Mouse (Mus musculus) kidney, adult 2 months (tissue): ENCODE measurements around the gene Zfp9. TPM values are rescaled to one million over a fixed set of nuclear protein-coding genes. Genes with fewer than 3 reads are reported as not detected.

Source experiments
- DNase-seq: peaks from one replicate; pipeline ENCODE4 v3.0.0; 2021
- H3K27ac ChIP-seq: fragments of 200-500 bp; 2 replicates; pipeline ENCODE4 v1.5.1; 2012; ENCODE audit warnings: low read depth, low read length, control low read depth, inconsistent platforms; ENCODE audit not compliant: insufficient read depth
- H3K27me3 ChIP-seq: fragments of 200-500 bp; replicated peaks from 2 replicates; pipeline ENCODE4 v1.6.1; 2012; ENCODE audit warnings: mild to moderate bottlenecking, moderate library complexity, low read length, inconsistent platforms; ENCODE audit not compliant: control insufficient read depth, insufficient read depth
- H3K36me3 ChIP-seq: fragments of 200-500 bp; 2 replicates; pipeline ENCODE4 v1.6.1; 2012; ENCODE audit warnings: mild to moderate bottlenecking, moderate library complexity, low read length, inconsistent platforms; ENCODE audit not compliant: control insufficient read depth, insufficient read depth
- H3K4me1 ChIP-seq: fragments of 200-500 bp; 2 replicates; pipeline ENCODE4 v1.6.1; 2011; ENCODE audit warnings: low read length; ENCODE audit not compliant: control insufficient read depth, insufficient read depth
- H3K4me3 ChIP-seq: fragments of 200-500 bp; 2 replicates; pipeline ENCODE4 v1.5.1; 2011; ENCODE audit warnings: mild to moderate bottlenecking, low read depth, low read length, control low read depth; ENCODE audit not compliant: insufficient read depth
- CTCF ChIP-seq: fragments of 200-500 bp; conservative IDR thresholded peaks from 2 replicates; pipeline ENCODE4 v1.5.1; 2011; ENCODE audit warnings: low read depth, mild to moderate bottlenecking, control low read depth, low read length, moderate library complexity, mixed read lengths; ENCODE audit not compliant: insufficient read depth, insufficient read length
- POLR2A ChIP-seq: fragments of 200-500 bp; IDR thresholded peaks from one replicate; pipeline ENCODE4 v1.6.1; 2011; ENCODE audit warnings: low read depth, low read length, control low read depth
- WGBS: fragments of 180-500 bp; shearing (Covaris S2); methylation state at CpG from one replicate; pipeline ENCODE4 v1.1.7; 2018; 5-methylcytosine and 5-hydroxymethylcytosine counted together
- polyA plus RNA-seq: library from polyadenylated mRNA; depleted of rRNA; stranded (reverse); fragments of >200 nt; gene quantifications from 2 replicates; pipeline ENCODE4 v1.2.3, GENCODE M21; 2012; rRNA removed

The Zfp9 gene
- polyA plus RNA-seq, 1 experiment = 0.66 TPM

DNA sequence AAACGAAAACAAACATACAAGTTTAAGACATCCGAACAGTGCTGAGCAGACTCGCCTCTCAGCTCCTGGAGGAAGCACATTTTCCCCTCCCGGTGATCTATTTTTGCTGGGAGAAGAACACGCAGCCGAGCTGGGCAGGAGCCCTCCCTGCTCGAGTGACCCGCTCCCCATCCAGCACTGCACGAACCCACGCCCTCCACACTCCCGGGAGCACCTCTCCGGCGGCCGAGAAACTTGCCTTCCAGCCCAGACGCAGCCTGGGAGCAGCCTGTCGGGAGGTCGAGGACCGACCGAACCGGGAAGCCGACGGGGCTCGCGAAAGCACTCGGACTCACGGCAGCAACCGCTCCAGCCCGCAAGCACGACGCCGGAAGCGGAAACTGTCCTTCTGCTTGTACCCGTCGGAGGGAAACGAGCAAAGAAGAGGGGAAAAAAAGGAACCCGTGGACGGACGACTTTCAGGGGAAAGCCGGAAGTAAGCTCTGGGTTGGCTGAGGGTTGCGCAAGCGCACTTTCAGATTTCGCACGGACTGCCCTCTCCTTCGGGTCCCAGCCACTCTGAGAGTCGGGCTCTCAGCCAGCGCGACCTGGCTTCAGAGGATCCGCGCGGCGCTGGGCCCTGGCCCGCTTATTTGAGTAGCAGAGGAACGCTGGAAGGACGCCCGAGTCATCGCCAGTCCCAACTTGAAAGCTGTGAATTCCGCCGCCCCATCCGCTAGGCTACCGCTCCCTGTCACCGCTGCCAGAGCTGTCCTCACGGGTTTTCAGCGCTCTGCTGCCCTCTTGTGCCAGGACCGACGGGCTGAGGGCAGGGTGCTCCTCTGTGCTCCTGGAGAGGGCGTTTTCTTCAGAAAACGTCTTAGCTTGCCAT lies 59.8 kb downstream of the Zfp9 start, which contains the start of gene Bms1:
TSS of gene Bms1 (minus strand) at position 425 of the 871 bp plus-strand sequence.
- Histone ChIP-seq H3K27ac (peak within 1 kb of the TSS; percentile 64), H3K4me3 (peak within 1 kb of the TSS; percentile 69), H3K36me3 (no peaks in the 10 kb centered on the region; the same call in 1 of the 2 replicates), H3K4me1 (no peaks in the 10 kb centered on the region; the same call in 1 of the 2 replicates), H3K27me3 (no peaks in the 10 kb centered on the region)
- WGBS = under 1% methylated on average over 67 of the region's 67 CpGs
- DNase-seq = peak; percentile 97
- peak; percentile 53 for TF ChIP-seq POLR2A
- peak; percentile 86 for TF ChIP-seq CTCF

Other genes starting within 250 kb of the Zfp9 start
- gene Bms1, start 59.8 kb downstream of the Zfp9 start, polyA plus RNA-seq = 3.6 and 4.8 TPM in 2 replicates
- gene Zfp248, start 23.8 kb downstream of the Zfp9 start, polyA plus RNA-seq = 0.66 and 0.68 TPM in 2 replicates
- gene Ankrd26, start 82.9 kb upstream of the Zfp9 start, polyA plus RNA-seq = 1.0 TPM in 2 replicates